Mouse (Mus musculus): Measurements from ENCODE around the gene Megf8. TPM values are rescaled to one million over a fixed set of nuclear protein-coding genes. Genes with fewer than 3 reads are reported as not detected.
"Not testable (repeated sequence)": the region's sequence is repeated elsewhere in the genome, so short reads cannot be mapped to it uniquely, and the experiment has no call there.

Megf8 gene
- total and polyA plus RNA-seq, 2 experiments from 2014 or later, result 15.6 to 103 TPM

GRCm38 (mm10) chr7:25314606-25315305 is 2.2 kb upstream of the Megf8 start:
- Histone ChIP-seq H3K9ac (replicated peaks; ENCODE audit: low read length, poor library complexity, severe bottlenecking) (peak overlapping the region; percentile 42; the same call in 1 of the 2 replicates), H3K4me1 (ENCODE audit: insufficient read depth, low read length) (0 out of 2 replicates have a peak, but pooled peaks cover 2% of the 10 kb centered on the region), H3K27me3 (ENCODE audit: insufficient read depth, low read length) (peaks cover 22% of the 10 kb centered on the region; the same call in 1 of the 2 replicates), H3K36me3 (ENCODE audit: insufficient read depth, low read length) (peaks cover 22% of the 10 kb centered on the region; the same call in 1 of the 2 replicates), H3K4me3 (ENCODE audit: low read depth, low read length) (peak overlapping the region; percentile 22), H3K9me3 (ENCODE audit: low read length) (no peaks in the 10 kb centered on the region), H3K27ac (ENCODE audit: low read depth, low read length) (no peak overlapping the region), H3K4me2 (ENCODE audit: low read depth, low read length, poor library complexity, severe bottlenecking) (peak overlapping the region; percentile 38)
- WGBS, result 10% methylated on average over 40 of the region's 51 CpGs
- DNase-seq (ENCODE audit: low spot score) (no peak), ATAC-seq (ENCODE audit: low FRiP score) (no peak)
- TF ChIP-seq CTCF (IDR thresholded peaks at IDR 0.05), result no peak

DNA sequence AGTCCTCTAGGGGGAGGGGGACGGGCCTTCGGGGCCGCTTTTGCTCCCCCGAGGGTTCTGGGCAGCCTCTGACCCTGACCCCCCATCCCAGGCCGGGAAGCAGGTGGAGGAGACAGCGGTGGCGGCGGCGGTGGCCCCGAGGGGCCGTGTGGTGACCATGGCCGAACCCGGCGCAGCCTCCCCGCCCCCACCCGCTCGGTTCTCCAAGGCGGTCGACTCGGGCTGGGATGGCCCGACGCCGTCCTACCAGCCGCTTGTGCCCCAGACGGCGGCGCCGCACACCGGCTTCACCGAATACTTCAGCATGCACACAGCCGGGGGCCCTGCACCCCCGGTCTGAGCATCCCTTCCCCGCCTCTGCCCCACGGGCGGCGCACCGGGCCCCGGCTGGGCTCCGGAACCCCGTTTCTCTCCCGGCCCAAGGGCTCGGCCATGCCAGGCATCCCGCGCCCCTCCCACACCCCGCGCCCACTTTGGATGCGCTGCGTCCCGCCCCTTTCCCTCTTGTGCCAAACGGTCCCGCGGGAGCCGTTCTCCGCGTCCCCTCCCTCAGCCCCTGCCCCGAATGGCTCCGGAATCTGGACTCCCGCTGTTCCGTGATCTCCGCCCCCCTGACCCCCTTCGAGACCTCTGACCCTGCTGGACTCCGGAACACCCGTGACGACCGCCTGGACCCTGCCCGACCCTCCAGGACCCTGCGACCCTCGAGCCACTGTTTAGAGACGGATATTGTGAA is 1.5 kb upstream of the Megf8 start:
- DNase-seq (ENCODE audit: low spot score) (no peak), ATAC-seq (ENCODE audit: low FRiP score) (no peak)
- Histone ChIP-seq H3K27ac (ENCODE audit: low read depth, low read length) (peak overlapping the region; percentile 74), H3K4me3 (ENCODE audit: low read depth, low read length) (peak overlapping the region; percentile 22), H3K36me3 (ENCODE audit: insufficient read depth, low read length) (peaks cover 22% of the 10 kb centered on the region; the same call in 1 of the 2 replicates), H3K4me1 (ENCODE audit: insufficient read depth, low read length) (0 out of 2 replicates have a peak, but pooled peaks cover 2% of the 10 kb centered on the region), H3K9ac (replicated peaks; ENCODE audit: low read length, poor library complexity, severe bottlenecking) (peak overlapping the region; percentile 42), H3K4me2 (ENCODE audit: low read depth, low read length, poor library complexity, severe bottlenecking) (peak overlapping the region; percentile 38), H3K9me3 (ENCODE audit: low read length) (no peaks in the 10 kb centered on the region), H3K27me3 (ENCODE audit: insufficient read depth, low read length) (peaks cover 22% of the 10 kb centered on the region; the same call in 1 of the 2 replicates)
- TF ChIP-seq CTCF (IDR thresholded peaks at IDR 0.05), result no peak
- WGBS, result 3% methylated on average over 62 of the region's 69 CpGs

DNA sequence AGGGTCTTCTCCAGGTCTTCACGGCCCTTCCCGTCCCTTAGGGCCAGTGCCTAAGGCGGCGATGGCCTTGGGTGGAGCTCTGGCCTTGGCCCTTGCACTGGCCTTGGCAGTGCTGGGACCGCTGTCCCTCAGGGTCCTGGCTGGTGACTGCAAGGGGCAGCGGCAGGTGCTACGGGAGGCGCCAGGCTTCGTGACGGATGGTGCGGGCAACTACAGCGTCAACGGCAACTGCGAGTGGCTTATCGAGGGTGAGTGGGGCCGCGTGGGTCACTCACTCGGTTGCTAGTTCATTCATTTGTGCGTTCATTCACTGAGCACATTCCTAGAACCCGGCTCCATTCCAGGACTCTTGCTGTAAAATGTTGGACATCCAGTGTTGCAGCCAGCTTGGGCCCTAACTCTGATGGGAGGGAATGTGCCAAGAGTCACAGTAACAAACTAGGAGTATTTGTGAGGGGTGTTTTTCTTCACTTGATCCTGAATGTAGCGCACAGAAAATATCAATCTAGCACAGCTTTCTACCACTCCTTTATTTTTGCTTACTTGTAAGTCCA is 559 bp downstream of the Megf8 start:
- Histone ChIP-seq H3K9ac (replicated peaks; ENCODE audit: low read length, poor library complexity, severe bottlenecking) (peak overlapping the region; percentile 92), H3K27ac (ENCODE audit: low read depth, low read length) (peak overlapping the region; percentile 89), H3K4me1 (ENCODE audit: insufficient read depth, low read length) (peaks cover 11% of the 10 kb centered on the region; the same call in 1 of the 2 replicates), H3K4me3 (ENCODE audit: low read depth, low read length) (peak overlapping the region; percentile 73), H3K36me3 (ENCODE audit: insufficient read depth, low read length) (0 out of 2 replicates have a peak, but pooled peaks cover 13% of the 10 kb centered on the region), H3K9me3 (ENCODE audit: low read length) (no peaks in the 10 kb centered on the region), H3K27me3 (ENCODE audit: insufficient read depth, low read length) (peaks cover 12% of the 10 kb centered on the region; the same call in 1 of the 2 replicates), H3K4me2 (ENCODE audit: low read depth, low read length, poor library complexity, severe bottlenecking) (peak overlapping the region; percentile 97)
- ATAC-seq (ENCODE audit: low FRiP score) (no peak), DNase-seq (ENCODE audit: low spot score) (no peak)
- no peak for TF ChIP-seq CTCF (IDR thresholded peaks at IDR 0.05)
- WGBS, result 15% methylated on average over 21 of the region's 21 CpGs

GRCm38 (mm10) chr7:25322058-25322484 is 5.1 kb downstream of the Megf8 start:
- 16% methylated on average over 6 of the region's 6 CpGs for WGBS
- H3K4me3 ChIP-seq (ENCODE audit: low read depth, low read length), result no peak overlapping the region
- peak overlapping the region; percentile 22 for H3K4me2 ChIP-seq (ENCODE audit: low read depth, low read length, poor library complexity, severe bottlenecking)
- H3K4me1 ChIP-seq (ENCODE audit: insufficient read depth, low read length), result peaks cover 11% of the 10 kb centered on the region; the same call in 1 of the 2 replicates
- no peak for TF ChIP-seq CTCF (IDR thresholded peaks at IDR 0.05)
- DNase-seq (ENCODE audit: low spot score) (no peak), ATAC-seq (ENCODE audit: low FRiP score) (no peak)
- H3K9ac ChIP-seq (replicated peaks; ENCODE audit: low read length, poor library complexity, severe bottlenecking), result peak overlapping the region; percentile 24; the same call in 1 of the 2 replicates
- H3K36me3 ChIP-seq (ENCODE audit: insufficient read depth, low read length), result peaks cover 5% of the 10 kb centered on the region; the same call in 1 of the 2 replicates
- no peaks in the 10 kb centered on the region for H3K27me3 ChIP-seq (ENCODE audit: insufficient read depth, low read length)
- H3K27ac ChIP-seq (ENCODE audit: low read depth, low read length), result peak overlapping the region; percentile 26; the same call in 1 of the 2 replicates
- H3K9me3 ChIP-seq (ENCODE audit: low read length), result no peaks in the 10 kb centered on the region

DNA sequence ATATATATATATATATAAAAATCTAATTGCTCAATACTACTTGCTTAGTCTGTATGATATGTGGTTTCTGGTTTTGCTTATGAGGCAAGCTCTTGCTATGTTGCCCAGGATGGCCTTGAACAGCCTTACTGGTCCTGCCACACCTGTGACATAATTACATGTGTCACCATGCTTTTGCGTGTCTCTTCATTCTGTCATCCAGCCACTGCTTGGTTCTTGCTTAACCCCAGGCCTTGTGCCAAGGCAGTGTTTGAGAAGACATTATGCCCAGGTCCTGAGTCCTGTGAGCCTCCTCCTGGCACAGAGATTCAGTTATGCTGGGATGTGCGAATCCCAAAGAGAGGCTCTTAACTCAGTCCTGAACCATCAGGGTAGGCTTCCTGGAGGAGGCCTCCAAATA is 6.3 kb downstream of the Megf8 start:
- H3K9ac ChIP-seq (replicated peaks; ENCODE audit: low read length, poor library complexity, severe bottlenecking), result no peak overlapping the region
- no peak overlapping the region for H3K4me2 ChIP-seq (ENCODE audit: low read depth, low read length, poor library complexity, severe bottlenecking)
- WGBS, result 87% methylated on average over 2 of the region's 2 CpGs
- H3K36me3 ChIP-seq (ENCODE audit: insufficient read depth, low read length), result peaks cover 11% of the 10 kb centered on the region
- no peaks in the 10 kb centered on the region for H3K27me3 ChIP-seq (ENCODE audit: insufficient read depth, low read length)
- ATAC-seq (ENCODE audit: low FRiP score) (no peak), DNase-seq (ENCODE audit: low spot score) (no peak)
- no peak overlapping the region for H3K4me3 ChIP-seq (ENCODE audit: low read depth, low read length)
- H3K4me1 ChIP-seq (ENCODE audit: insufficient read depth, low read length), result peaks cover 11% of the 10 kb centered on the region; the same call in 1 of the 2 replicates
- H3K27ac ChIP-seq (ENCODE audit: low read depth, low read length), result no peak overlapping the region
- no peaks in the 10 kb centered on the region for H3K9me3 ChIP-seq (ENCODE audit: low read length)
- no peak for TF ChIP-seq CTCF (IDR thresholded peaks at IDR 0.05)

DNA sequence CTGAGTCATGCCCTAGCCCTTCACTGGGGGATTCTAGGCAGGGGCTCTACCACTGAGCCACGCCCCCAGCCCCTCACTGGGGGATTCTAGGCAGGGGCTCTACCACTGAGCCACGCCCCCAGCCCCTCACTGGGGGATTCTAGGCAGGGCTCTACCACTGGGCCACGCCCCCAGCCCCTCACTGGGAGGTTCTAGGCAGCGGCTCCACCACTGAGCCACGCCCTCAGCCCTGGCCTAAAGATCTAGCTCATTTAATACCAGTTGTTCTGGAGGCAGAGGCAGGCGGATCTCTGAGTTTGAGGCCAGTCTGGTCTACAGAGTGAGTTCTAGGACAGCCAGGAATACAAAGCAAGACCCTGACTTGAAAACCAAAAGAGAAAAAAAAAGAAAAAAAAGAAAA is 8.5 kb downstream of the Megf8 start:
- not testable (repeated sequence) for H3K4me3 ChIP-seq (ENCODE audit: low read depth, low read length); H3K27me3 ChIP-seq (ENCODE audit: insufficient read depth, low read length); DNase-seq (ENCODE audit: low spot score); H3K4me1 ChIP-seq (ENCODE audit: insufficient read depth, low read length); H3K9ac ChIP-seq (replicated peaks; ENCODE audit: low read length, poor library complexity, severe bottlenecking); ATAC-seq (ENCODE audit: low FRiP score); H3K4me2 ChIP-seq (ENCODE audit: low read depth, low read length, poor library complexity, severe bottlenecking); H3K27ac ChIP-seq (ENCODE audit: low read depth, low read length); H3K9me3 ChIP-seq (ENCODE audit: low read length)
- WGBS, result 95% methylated on average over 6 of the region's 6 CpGs
- H3K36me3 ChIP-seq (ENCODE audit: insufficient read depth, low read length), result peaks cover 23% of the 10 kb centered on the region
